Mouse (Mus musculus) E14TG2a.4 (cell line): ENCODE measurements around the gene Edn1.

Experiments
- H3K27me3 ChIP-seq: 2 replicates; pipeline ENCODE4 v1.6.1; 2014; ENCODE audit warnings: low read length, control low read depth; ENCODE audit not compliant: insufficient read depth
- H3K36me3 ChIP-seq: 2 replicates; pipeline ENCODE4 v1.6.1; 2014; ENCODE audit warnings: low read length, control low read depth; ENCODE audit not compliant: insufficient read depth
- H3K4me1 ChIP-seq: replicated peaks from 2 replicates; pipeline ENCODE4 v1.6.1; 2014; ENCODE audit warnings: low read depth, low read length, control low read depth
- H3K4me3 ChIP-seq: replicated peaks from 2 replicates; pipeline ENCODE4 v1.5.1; 2014; ENCODE audit warnings: mild to moderate bottlenecking, low read length
- H3K9me3 ChIP-seq: 2 replicates; pipeline ENCODE4 v1.6.1; 2014; ENCODE audit warnings: low read length, control low read depth
- CTCF ChIP-seq: conservative IDR thresholded peaks from 2 replicates; pipeline ENCODE4 v1.5.1; 2014; ENCODE audit warnings: low read length
- NANOG ChIP-seq: IDR thresholded peaks from 2 replicates; pipeline ENCODE4 v1.6.1; 2014; ENCODE audit warnings: borderline replicate concordance, low read length, mixed read lengths
- POU5F1 ChIP-seq: IDR thresholded peaks from 2 replicates; pipeline ENCODE4 v1.6.1; 2014; ENCODE audit warnings: low read length, borderline replicate concordance

Gene Edn1

DNA sequence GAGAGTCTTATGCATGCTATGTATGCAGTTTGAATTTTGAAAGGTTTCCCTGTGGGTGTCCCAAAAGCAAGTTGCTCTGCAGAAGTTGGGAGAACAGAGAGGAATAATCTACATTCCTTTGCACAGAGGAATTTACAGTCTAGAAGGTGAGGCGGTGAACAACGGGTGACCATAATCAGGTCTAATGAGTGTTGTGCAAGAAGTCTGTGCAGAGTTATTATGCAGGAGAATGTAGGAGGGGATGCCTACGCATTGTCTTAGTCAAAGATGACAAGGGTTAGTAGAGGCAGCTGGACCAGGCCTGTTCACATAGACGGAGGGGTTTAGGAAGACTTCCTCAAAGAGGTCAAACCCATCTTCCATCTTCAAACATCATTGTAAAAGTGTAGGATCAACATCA, 14.5 kb upstream of the Edn1 start:
- Histone ChIP-seq H3K27me3 (no peaks in the 10 kb centered on the region), H3K4me3 (no peak overlapping the region), H3K9me3 (no peaks in the 10 kb centered on the region), H3K36me3 (no peaks in the 10 kb centered on the region), H3K4me1 (no peaks in the 10 kb centered on the region)
- TF ChIP-seq POU5F1 (no peak), NANOG (no peak), CTCF (no peak)

DNA sequence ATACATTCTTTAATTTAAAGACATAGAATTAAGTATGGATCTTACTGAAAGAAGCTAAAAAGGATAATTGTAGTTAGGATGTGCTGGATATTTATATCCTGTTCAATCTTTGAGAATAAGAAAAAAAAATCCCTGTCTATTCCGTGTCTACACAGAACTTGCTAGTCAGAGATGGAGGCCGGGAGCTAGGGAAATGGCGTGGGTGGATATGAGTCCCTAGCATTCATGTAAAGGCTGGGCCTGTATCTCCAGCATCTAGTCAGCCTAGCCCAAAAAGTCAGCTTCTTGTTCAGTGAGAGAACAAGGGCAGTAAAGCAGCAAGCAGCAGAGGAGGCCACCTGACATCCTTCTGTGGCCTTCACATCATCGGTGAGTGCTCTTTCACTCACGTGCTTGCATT, 8.7 kb upstream of the Edn1 start:
- no peak for TF ChIP-seq POU5F1
- TF ChIP-seq CTCF: no peak
- no peak for TF ChIP-seq NANOG
- H3K36me3 ChIP-seq: no peaks in the 10 kb centered on the region
- H3K4me1 ChIP-seq: peaks cover 18% of the 10 kb centered on the region
- no peaks in the 10 kb centered on the region for H3K9me3 ChIP-seq
- no peak overlapping the region for H3K4me3 ChIP-seq
- no peaks in the 10 kb centered on the region for H3K27me3 ChIP-seq

DNA sequence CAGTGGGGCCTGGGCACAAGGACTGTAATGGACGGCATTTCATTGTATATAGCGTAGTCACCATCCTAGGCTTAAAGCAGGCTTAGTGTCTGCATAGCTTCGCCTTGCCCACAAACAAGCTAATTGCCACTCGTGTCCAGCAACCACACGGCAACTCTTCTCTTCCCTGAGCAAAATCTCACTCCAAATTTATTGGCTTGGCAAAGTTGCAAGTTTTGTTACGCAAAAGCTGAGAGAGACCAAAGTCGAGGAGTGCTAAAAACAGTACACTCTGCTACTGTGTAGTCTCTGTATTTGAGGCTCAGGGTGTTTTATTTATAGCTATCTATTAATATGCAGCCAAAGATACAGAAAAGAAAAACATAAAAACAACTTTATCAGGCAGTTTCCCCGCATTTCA, 3.0 kb upstream of the Edn1 start:
- Histone ChIP-seq H3K4me3 (no peak overlapping the region), H3K4me1 (peaks cover 49% of the 10 kb centered on the region), H3K9me3 (no peaks in the 10 kb centered on the region), H3K27me3 (peaks cover 21% of the 10 kb centered on the region), H3K36me3 (no peaks in the 10 kb centered on the region)
- TF ChIP-seq CTCF (no peak), POU5F1 (no peak), NANOG (no peak)

DNA sequence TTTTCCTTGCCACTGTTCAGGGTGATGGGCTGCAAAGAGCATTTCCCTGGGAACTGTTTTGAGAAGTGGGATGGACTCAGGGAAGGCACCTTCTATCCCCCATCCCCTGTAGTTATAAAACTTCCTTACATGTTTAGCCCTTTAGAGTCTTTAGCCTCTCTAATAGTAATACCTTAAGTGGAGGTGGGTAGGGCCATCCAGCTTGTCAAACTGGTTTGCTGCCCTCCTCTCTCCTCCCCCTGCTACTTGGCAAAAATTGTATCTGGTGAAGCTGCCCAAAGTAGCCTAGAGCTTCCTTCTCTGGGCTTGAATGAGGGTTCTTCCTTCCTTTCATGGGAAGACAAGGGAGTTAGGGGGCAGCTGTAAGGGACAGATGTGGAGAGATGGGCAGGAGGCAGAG, 2.5 kb upstream of the Edn1 start:
- Histone ChIP-seq H3K9me3 (no peaks in the 10 kb centered on the region), H3K4me3 (no peak overlapping the region), H3K4me1 (peaks cover 53% of the 10 kb centered on the region), H3K27me3 (peaks cover 25% of the 10 kb centered on the region), H3K36me3 (no peaks in the 10 kb centered on the region)
- TF ChIP-seq CTCF (no peak), NANOG (no peak), POU5F1 (no peak)

DNA sequence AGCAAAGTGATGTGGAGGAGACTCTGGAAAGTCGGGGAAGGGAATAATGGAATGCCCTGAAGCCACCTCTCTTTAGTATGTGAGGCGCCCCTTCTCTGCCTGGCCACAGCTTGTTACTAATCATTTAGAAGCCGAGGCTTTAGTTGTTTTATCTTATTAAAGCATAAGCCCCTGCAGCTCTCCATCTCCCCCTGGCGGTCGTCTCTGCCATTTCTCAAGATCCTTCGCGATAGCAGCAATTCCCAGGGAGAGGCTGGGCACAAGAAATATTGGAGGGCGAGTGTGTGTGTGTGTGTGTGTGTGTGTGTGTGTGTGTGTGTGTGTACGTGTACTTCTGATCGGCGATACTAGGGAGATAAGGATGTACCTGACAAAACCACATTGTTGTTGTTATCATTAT, 709 bp upstream of the Edn1 start:
- peaks cover 38% of the 10 kb centered on the region for H3K27me3 ChIP-seq
- peaks cover 5% of the 10 kb centered on the region; the same call in 1 of the 2 replicates for H3K36me3 ChIP-seq
- H3K4me1 ChIP-seq: peaks cover 53% of the 10 kb centered on the region
- no peak for TF ChIP-seq POU5F1
- TF ChIP-seq NANOG: no peak
- TF ChIP-seq CTCF: peak; percentile 74
- peak overlapping the region; percentile 72 for H3K4me3 ChIP-seq
- no peaks in the 10 kb centered on the region for H3K9me3 ChIP-seq

DNA sequence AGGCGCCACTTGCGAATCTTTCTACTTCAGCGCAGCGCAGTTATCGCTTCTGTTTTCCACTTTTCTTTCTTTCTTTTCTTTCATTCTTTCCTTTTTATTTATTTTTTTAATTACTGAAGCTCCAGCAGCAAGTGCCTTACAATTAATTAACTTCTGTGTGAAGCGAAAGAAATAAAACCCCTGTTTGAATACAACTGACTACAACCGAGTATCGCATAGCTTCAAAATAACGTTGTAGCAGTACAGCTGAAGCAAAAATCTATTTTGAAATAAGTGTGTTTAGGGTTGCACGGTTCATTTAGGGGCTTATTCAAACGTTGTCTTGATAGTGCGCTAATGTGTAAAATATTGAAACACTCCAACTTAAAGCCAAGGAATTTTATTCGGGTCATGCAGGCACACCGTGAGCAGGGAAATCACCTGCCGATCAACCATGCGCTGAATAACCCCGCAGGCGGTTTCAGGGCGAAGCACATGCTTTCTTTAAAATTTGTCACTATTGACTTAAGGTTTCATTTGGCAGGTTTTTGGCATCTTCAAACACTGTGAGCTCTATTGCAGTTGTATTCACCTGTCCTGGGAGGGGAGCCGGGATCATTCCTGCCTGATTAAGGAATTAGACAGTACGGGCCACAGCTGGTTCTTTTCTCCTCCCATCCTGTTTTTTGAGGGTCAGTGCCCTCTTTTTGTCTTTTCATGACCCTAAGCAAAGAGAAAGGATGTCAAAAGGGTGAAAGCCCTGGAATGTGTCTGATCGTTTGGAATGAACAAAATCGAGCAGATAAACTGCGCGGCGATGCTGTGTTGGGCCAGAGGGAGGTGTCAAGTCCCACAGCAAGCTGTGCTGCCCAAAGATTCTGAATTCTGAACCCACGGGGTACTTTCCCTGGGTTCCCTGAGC, 935 bp downstream of the Edn1 start:
- Histone ChIP-seq H3K4me1 (peaks cover 45% of the 10 kb centered on the region), H3K27me3 (peaks cover 38% of the 10 kb centered on the region), H3K4me3 (peak overlapping the region; percentile 72), H3K9me3 (no peaks in the 10 kb centered on the region), H3K36me3 (peaks cover 5% of the 10 kb centered on the region; the same call in 1 of the 2 replicates)
- no peak for TF ChIP-seq POU5F1
- no peak for TF ChIP-seq CTCF
- TF ChIP-seq NANOG: peak; percentile 23; the same call in 1 of the 2 replicates

DNA sequence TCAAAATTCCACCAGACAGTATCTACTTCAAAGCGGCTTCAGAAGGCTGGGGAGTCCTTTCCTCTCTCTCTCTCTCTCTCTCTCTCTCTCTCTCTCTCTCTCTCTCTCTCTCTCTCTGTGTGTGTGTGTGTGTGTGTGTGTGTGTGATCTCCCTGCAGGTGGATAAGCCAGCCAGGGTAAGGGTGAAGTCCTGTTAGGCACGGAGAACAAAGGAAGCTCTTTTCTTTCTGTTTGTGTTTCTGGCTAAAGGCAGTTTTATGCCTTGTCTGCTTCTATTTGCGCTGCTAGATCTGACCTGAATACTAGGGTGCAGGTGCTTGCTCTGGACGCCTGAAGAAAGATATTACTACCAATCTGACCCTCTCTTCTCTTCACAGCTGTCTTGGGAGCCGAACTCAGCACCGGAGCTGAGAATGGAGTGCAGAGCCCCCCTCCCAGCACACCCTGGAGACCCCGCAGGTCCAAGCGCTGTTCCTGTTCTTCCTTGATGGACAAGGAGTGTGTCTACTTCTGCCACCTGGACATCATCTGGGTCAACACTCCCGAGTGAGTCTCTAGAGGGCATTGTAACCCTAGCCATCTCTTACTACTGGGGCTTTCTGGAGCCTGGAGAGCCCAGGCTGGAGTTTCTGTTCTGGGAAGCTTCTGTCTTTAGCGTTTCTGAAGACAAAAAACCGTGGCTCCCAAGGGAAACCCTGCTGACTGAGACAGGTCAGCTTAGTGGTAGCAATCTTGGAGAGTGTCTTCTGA, 2.1 kb downstream of the Edn1 start:
- H3K4me1 ChIP-seq: peaks cover 49% of the 10 kb centered on the region
- no peaks in the 10 kb centered on the region for H3K9me3 ChIP-seq
- no peak overlapping the region for H3K4me3 ChIP-seq
- peaks cover 38% of the 10 kb centered on the region for H3K27me3 ChIP-seq
- TF ChIP-seq NANOG: no peak
- H3K36me3 ChIP-seq: peaks cover 5% of the 10 kb centered on the region; the same call in 1 of the 2 replicates

DNA sequence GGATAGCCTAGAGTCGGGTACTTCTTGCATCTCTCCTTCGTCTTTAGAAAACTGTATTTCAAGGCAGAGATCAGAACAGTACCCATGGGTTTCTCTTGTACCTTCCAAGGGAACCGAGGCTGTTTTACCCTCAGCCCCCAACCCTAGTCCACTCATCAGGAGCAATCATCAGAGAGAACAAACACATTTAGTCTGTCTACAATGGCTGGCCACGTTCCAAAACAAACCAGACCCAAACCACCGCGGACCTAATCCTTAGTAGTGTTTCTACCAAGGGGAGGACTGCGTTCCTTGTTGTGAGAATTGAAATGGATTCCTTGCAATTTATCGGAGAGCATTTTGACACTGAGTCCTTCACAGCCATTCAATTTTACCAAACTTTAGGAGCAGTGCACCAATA, 2.9 kb downstream of the Edn1 start:
- Histone ChIP-seq H3K36me3 (peaks cover 5% of the 10 kb centered on the region; the same call in 1 of the 2 replicates), H3K9me3 (no peaks in the 10 kb centered on the region), H3K27me3 (peaks cover 38% of the 10 kb centered on the region), H3K4me3 (no peak overlapping the region), H3K4me1 (peaks cover 50% of the 10 kb centered on the region)
- no peak for TF ChIP-seq NANOG
- no peak for TF ChIP-seq CTCF
- TF ChIP-seq POU5F1: no peak
